Mouse (Mus musculus) heart, embryonic 13.5 days (tissue): ENCODE data around the gene Ercc5. TPM values are rescaled to one million over a fixed set of nuclear protein-coding genes. Genes with fewer than 3 reads are reported as not detected.
A peak's percentile ranks its signal among the peaks of the same experiment; 100 is the strongest.

Experiments used
- ATAC-seq: fragments of 200-750 bp; cut with Nextera tagmentation; 2 replicates; pipeline ENCODE4 v1.8.0; 2017; ENCODE audit warnings: moderate TSS enrichment; ENCODE audit not compliant: insufficient number of reproducible peaks, low FRiP score, low TSS enrichment; ENCODE audit errors: extremely low read depth
- H3K27ac ChIP-seq: fragments of 300-500 bp; sonication (generic); replicated peaks from 2 replicates; pipeline ENCODE4 v1.5.1; 2015; ENCODE audit warnings: moderate library complexity, mild to moderate bottlenecking, inconsistent platforms
- H3K27me3 ChIP-seq: fragments of 300-500 bp; sonication (generic); replicated peaks from 2 replicates; pipeline ENCODE4 v1.6.1; 2015; ENCODE audit warnings: mild to moderate bottlenecking, inconsistent platforms
- H3K36me3 ChIP-seq: fragments of 300-500 bp; sonication (generic); 2 replicates; pipeline ENCODE4 v1.6.1; 2015; ENCODE audit warnings: mild to moderate bottlenecking, inconsistent platforms
- H3K4me1 ChIP-seq: fragments of 300-500 bp; sonication (generic); 2 replicates; pipeline ENCODE4 v1.6.1; 2015; ENCODE audit warnings: inconsistent platforms
- H3K4me2 ChIP-seq: fragments of 300-500 bp; sonication (generic); 2 replicates; pipeline ENCODE4 v1.6.1; 2015; ENCODE audit warnings: inconsistent platforms, mild to moderate bottlenecking, moderate library complexity
- H3K4me3 ChIP-seq: fragments of 300-500 bp; sonication (generic); 2 replicates; pipeline ENCODE4 v1.5.1; 2015; ENCODE audit warnings: moderate library complexity, mild to moderate bottlenecking, inconsistent platforms
- H3K9ac ChIP-seq: fragments of 300-500 bp; sonication (generic); 2 replicates; pipeline ENCODE4 v1.6.1; 2015; ENCODE audit warnings: inconsistent platforms, mild to moderate bottlenecking, moderate library complexity
- H3K9me3 ChIP-seq: fragments of 300-500 bp; sonication (generic); 2 replicates; pipeline ENCODE4 v1.6.1; 2016; ENCODE audit warnings: inconsistent platforms
- WGBS: fragments of 180-500 bp; shearing (Covaris S2); methylation state at CpG from one replicate; pipeline ENCODE4 v1.1.7; 2015; ENCODE audit warnings: mixed read lengths; 5-methylcytosine and 5-hydroxymethylcytosine counted together
- polyA plus RNA-seq: library from polyadenylated mRNA; unstranded; fragments of >200 nt; fragmentation: Nextera tagmentation; extraction: Ambion mirVana; gene quantifications from 2 replicates; pipeline ENCODE4 v1.2.1, GENCODE M21; 2015

The Ercc5 gene
- 10.2 and 11.8 TPM in 2 replicates for polyA plus RNA-seq

GRCm38 (mm10) chr1:44147563-44148381, at the start of gene Ercc5:
Gene Ercc5, plus strand, starts transcription at chr1:44147744.
- no peaks in the 10 kb centered on the region for H3K27me3 ChIP-seq
- H3K27ac ChIP-seq = peak within 1 kb of the TSS; percentile 94
- peak within 1 kb of the TSS; percentile 71 for H3K4me2 ChIP-seq
- WGBS = under 1% methylated on average over 66 of the region's 66 CpGs
- peaks cover 6% of the 10 kb centered on the region; the same call in 1 of the 2 replicates for H3K9me3 ChIP-seq
- H3K36me3 ChIP-seq = peaks cover 18% of the 10 kb centered on the region
- peaks cover 12% of the 10 kb centered on the region for H3K4me1 ChIP-seq
- peak within 1 kb of the TSS; percentile 97 for H3K9ac ChIP-seq
- H3K4me3 ChIP-seq = peak within 1 kb of the TSS; percentile 86
- peak; percentile 91 for ATAC-seq

GRCm38 (mm10) chr1:44101448-44102225, 45.9 kb upstream of the Ercc5 start:
- H3K27me3 ChIP-seq = no peaks in the 10 kb centered on the region
- H3K9me3 ChIP-seq = peaks cover 8% of the 10 kb centered on the region; the same call in 1 of the 2 replicates
- under 1% methylated on average over 55 of the region's 55 CpGs for WGBS
- peak overlapping the region; percentile 94 for H3K4me3 ChIP-seq
- H3K27ac ChIP-seq = peak overlapping the region; percentile 95
- ATAC-seq = peak; percentile 58
- H3K9ac ChIP-seq = peak overlapping the region; percentile 93
- H3K4me1 ChIP-seq = peaks cover 14% of the 10 kb centered on the region
- H3K4me2 ChIP-seq = peak overlapping the region; percentile 79
- H3K36me3 ChIP-seq = peaks cover 35% of the 10 kb centered on the region

- H3K27me3 ChIP-seq = no peaks in the 10 kb centered on the region
- H3K27ac ChIP-seq = peak within 1 kb of the TSS; percentile 95
- H3K9me3 ChIP-seq = peaks cover 2% of the 10 kb centered on the region; the same call in 1 of the 2 replicates
- H3K4me3 ChIP-seq = peak within 1 kb of the TSS; percentile 94
- H3K4me2 ChIP-seq = peak within 1 kb of the TSS; percentile 79
- peak within 1 kb of the TSS; percentile 93 for H3K9ac ChIP-seq
- H3K4me1 ChIP-seq = peaks cover 14% of the 10 kb centered on the region
- ATAC-seq = peak; percentile 95
- H3K36me3 ChIP-seq = peaks cover 35% of the 10 kb centered on the region
- WGBS = under 1% methylated on average over 54 of the region's 55 CpGs
These were observed 45.3 kb upstream of the Ercc5 start, which contains the start of gene Tex30 for GRCm38 (mm10) chr1:44102259-44102717. Gene Tex30, minus strand, starts transcription at chr1:44102441.

GRCm38 (mm10) chr1:44102939-44103338, 44.6 kb upstream of the Ercc5 start:
- H3K9me3 ChIP-seq = no peaks in the 10 kb centered on the region
- peak overlapping the region; percentile 93 for H3K9ac ChIP-seq
- H3K36me3 ChIP-seq = peaks cover 35% of the 10 kb centered on the region
- H3K4me2 ChIP-seq = peak overlapping the region; percentile 79
- 21% methylated on average over 5 of the region's 5 CpGs for whole genome bisulfite sequencing
- peak overlapping the region; percentile 94 for H3K4me3 ChIP-seq
- no peak overlapping the region for H3K27ac ChIP-seq
- ATAC-seq = no peak
- peaks cover 14% of the 10 kb centered on the region for H3K4me1 ChIP-seq
- H3K27me3 ChIP-seq = no peaks in the 10 kb centered on the region

- Histone ChIP-seq H3K36me3 (peaks cover 39% of the 10 kb centered on the region), H3K4me1 (peaks cover 17% of the 10 kb centered on the region), H3K9ac (peak overlapping the region; percentile 83; the same call in 1 of the 2 replicates), H3K4me3 (peak overlapping the region; percentile 63), H3K9me3 (no peaks in the 10 kb centered on the region), H3K27ac (no peak overlapping the region), H3K27me3 (no peaks in the 10 kb centered on the region), H3K4me2 (peak overlapping the region; percentile 66)
- no peak for ATAC-seq
These were observed 30.0 kb upstream of the Ercc5 start for GRCm38 (mm10) chr1:44117571-44117970.

- Histone ChIP-seq H3K4me3 (peak within 1 kb of the TSS; percentile 63), H3K4me1 (peaks cover 17% of the 10 kb centered on the region), H3K9ac (peak within 1 kb of the TSS; percentile 92), H3K4me2 (peak within 1 kb of the TSS; percentile 66), H3K9me3 (no peaks in the 10 kb centered on the region), H3K36me3 (peaks cover 34% of the 10 kb centered on the region), H3K27ac (peak within 1 kb of the TSS; percentile 99), H3K27me3 (no peaks in the 10 kb centered on the region)
- WGBS = under 1% methylated on average over 39 of the region's 39 CpGs
- ATAC-seq = peak; percentile 86
These were observed 29.1 kb upstream of the Ercc5 start, which contains the start of the genes Kdelc1 and Bivm for GRCm38 (mm10) chr1:44118239-44119054. Gene Kdelc1, minus strand, starts transcription at chr1:44118808. Gene Bivm, plus strand, starts transcription at chr1:44118957.

GRCm38 (mm10) chr1:44119201-44120073, 28.1 kb upstream of the Ercc5 start:
- peak; percentile 81 for ATAC-seq
- WGBS = 0% methylated on average over 42 of the region's 43 CpGs

GRCm38 (mm10) chr1:44120074-44120406, 27.5 kb upstream of the Ercc5 start:
- no peak for ATAC-seq
- Histone ChIP-seq H3K4me2 (peak overlapping the region; percentile 66), H3K27me3 (no peaks in the 10 kb centered on the region), H3K36me3 (peaks cover 34% of the 10 kb centered on the region), H3K27ac (peak overlapping the region; percentile 99), H3K9me3 (no peaks in the 10 kb centered on the region), H3K4me3 (peak overlapping the region; percentile 63), H3K9ac (peak overlapping the region; percentile 92), H3K4me1 (peaks cover 17% of the 10 kb centered on the region)
- 9% methylated on average over 6 of the region's 6 CpGs for WGBS

More at GRCm38 (mm10) chr1:44119201-44120073, 28.1 kb upstream of the Ercc5 start:
- H3K4me1 ChIP-seq = peaks cover 17% of the 10 kb centered on the region
- H3K4me2 ChIP-seq = peak overlapping the region; percentile 66
- H3K4me3 ChIP-seq = peak overlapping the region; percentile 63
- H3K9me3 ChIP-seq = no peaks in the 10 kb centered on the region
- H3K36me3 ChIP-seq = peaks cover 34% of the 10 kb centered on the region
- H3K9ac ChIP-seq = peak overlapping the region; percentile 92
- H3K27ac ChIP-seq = peak overlapping the region; percentile 99
- H3K27me3 ChIP-seq = no peaks in the 10 kb centered on the region

- 71% methylated on average over 3 of the region's 3 CpGs for WGBS
- H3K9me3 ChIP-seq = no peaks in the 10 kb centered on the region
- H3K4me2 ChIP-seq = no peak overlapping the region
- peaks cover 17% of the 10 kb centered on the region for H3K4me1 ChIP-seq
- H3K36me3 ChIP-seq = peaks cover 33% of the 10 kb centered on the region
- H3K27me3 ChIP-seq = no peaks in the 10 kb centered on the region
- ATAC-seq = no peak
- H3K9ac ChIP-seq = no peak overlapping the region
- H3K4me3 ChIP-seq = no peak overlapping the region
- no peak overlapping the region for H3K27ac ChIP-seq
These were observed 25.3 kb upstream of the Ercc5 start for GRCm38 (mm10) chr1:44122256-44122655.

- Histone ChIP-seq H3K9me3 (no peaks in the 10 kb centered on the region), H3K27ac (no peak overlapping the region), H3K4me1 (peaks cover 7% of the 10 kb centered on the region), H3K4me2 (no peak overlapping the region), H3K4me3 (no peak overlapping the region), H3K36me3 (peaks cover 62% of the 10 kb centered on the region), H3K27me3 (no peaks in the 10 kb centered on the region), H3K9ac (no peak overlapping the region)
- 90% methylated on average over 4 of the region's 4 CpGs for WGBS
- no peak for ATAC-seq
These were observed 22.0 kb upstream of the Ercc5 start for GRCm38 (mm10) chr1:44125590-44125989.
